Mouse (Mus musculus): ENCODE data around the gene Gm21988. TPM values are rescaled to one million over a fixed set of nuclear protein-coding genes. Genes with fewer than 3 reads are reported as not detected.

Gene Gm21988
- polyA plus RNA-seq, 1 experiment from 2014 or later: 11.9 TPM

- no peak for ATAC-seq
- Histone ChIP-seq H3K9me3 (replicated peaks; ENCODE audit: control insufficient read depth, low read length) (no peaks in the 10 kb centered on the region), H3K27me3 (replicated peaks; ENCODE audit: control insufficient read depth, insufficient read depth, low read length) (0 out of 2 replicates have a peak, but pooled peaks cover 3% of the 10 kb centered on the region), H3K9ac (ENCODE audit: low read length) (no peak overlapping the region), H3K4me3 (ENCODE audit: low read depth, low read length) (no peak overlapping the region), H3K4me2 (ENCODE audit: low read length) (no peak overlapping the region), H3K27ac (ENCODE audit: low read depth, low read length) (no peak overlapping the region), H3K4me1 (ENCODE audit: control insufficient read depth, insufficient read depth, low read length) (no peaks in the 10 kb centered on the region), H3K36me3 (ENCODE audit: control insufficient read depth, insufficient read depth, low read length) (no peaks in the 10 kb centered on the region)
- 76% methylated on average over 1 of the region's 1 CpGs for WGBS
- no peak for DNase-seq (ENCODE audit: low spot score)
Measured at GRCm38 (mm10) chr11:70266405-70266804, 26.8 kb upstream of the Gm21988 start.

GRCm38 (mm10) chr11:70265819-70266218 lies 26.2 kb upstream of the Gm21988 start:
- Histone ChIP-seq H3K27ac (ENCODE audit: low read depth, low read length) (no peak overlapping the region), H3K4me3 (ENCODE audit: low read depth, low read length) (no peak overlapping the region), H3K9ac (ENCODE audit: low read length) (no peak overlapping the region), H3K9me3 (replicated peaks; ENCODE audit: control insufficient read depth, low read length) (no peaks in the 10 kb centered on the region), H3K4me2 (ENCODE audit: low read length) (no peak overlapping the region), H3K4me1 (ENCODE audit: control insufficient read depth, insufficient read depth, low read length) (no peaks in the 10 kb centered on the region), H3K27me3 (replicated peaks; ENCODE audit: control insufficient read depth, insufficient read depth, low read length) (0 out of 2 replicates have a peak, but pooled peaks cover 3% of the 10 kb centered on the region), H3K36me3 (ENCODE audit: control insufficient read depth, insufficient read depth, low read length) (no peaks in the 10 kb centered on the region)
- DNase-seq (ENCODE audit: low spot score) (no peak), ATAC-seq (no peak)
- 86% methylated on average over 4 of the region's 4 CpGs for WGBS

- no peaks in the 10 kb centered on the region for H3K36me3 ChIP-seq (ENCODE audit: control insufficient read depth, insufficient read depth, low read length)
- 0 out of 2 replicates have a peak, but pooled peaks cover 3% of the 10 kb centered on the region for H3K27me3 ChIP-seq (replicated peaks; ENCODE audit: control insufficient read depth, insufficient read depth, low read length)
- no peaks in the 10 kb centered on the region for H3K4me1 ChIP-seq (ENCODE audit: control insufficient read depth, insufficient read depth, low read length)
- H3K27ac ChIP-seq (ENCODE audit: low read depth, low read length): no peak overlapping the region
- H3K9me3 ChIP-seq (replicated peaks; ENCODE audit: control insufficient read depth, low read length): no peaks in the 10 kb centered on the region
- no peak for DNase-seq (ENCODE audit: low spot score)
- ATAC-seq: no peak
- H3K9ac ChIP-seq (ENCODE audit: low read length): no peak overlapping the region
- H3K4me3 ChIP-seq (ENCODE audit: low read depth, low read length): no peak overlapping the region
- WGBS: 52% methylated on average over 3 of the region's 3 CpGs
- H3K4me2 ChIP-seq (ENCODE audit: low read length): no peak overlapping the region
Measured at GRCm38 (mm10) chr11:70265252-70265651, 25.6 kb upstream of the Gm21988 start.

GRCm38 (mm10) chr11:70259035-70259434 lies 19.4 kb upstream of the Gm21988 start:
- WGBS: 92% methylated on average over 4 of the region's 4 CpGs
- Histone ChIP-seq H3K4me1 (ENCODE audit: control insufficient read depth, insufficient read depth, low read length) (no peaks in the 10 kb centered on the region), H3K9me3 (replicated peaks; ENCODE audit: control insufficient read depth, low read length) (no peaks in the 10 kb centered on the region), H3K27me3 (replicated peaks; ENCODE audit: control insufficient read depth, insufficient read depth, low read length) (peaks cover 13% of the 10 kb centered on the region), H3K9ac (ENCODE audit: low read length) (no peak overlapping the region), H3K4me2 (ENCODE audit: low read length) (no peak overlapping the region), H3K27ac (ENCODE audit: low read depth, low read length) (no peak overlapping the region), H3K4me3 (ENCODE audit: low read depth, low read length) (no peak overlapping the region), H3K36me3 (ENCODE audit: control insufficient read depth, insufficient read depth, low read length) (no peaks in the 10 kb centered on the region)
- no peak for ATAC-seq
- DNase-seq (ENCODE audit: low spot score): no peak

GRCm38 (mm10) chr11:70254931-70255531 lies 15.4 kb upstream of the Gm21988 start, which contains the start of gene Alox12:
Alox12 (minus strand) TSS chr11:70255353.
- peaks cover 32% of the 10 kb centered on the region for H3K27me3 ChIP-seq (replicated peaks; ENCODE audit: control insufficient read depth, insufficient read depth, low read length)
- WGBS: under 1% methylated on average over 25 of the region's 25 CpGs
- H3K4me3 ChIP-seq (ENCODE audit: low read depth, low read length): no peak within 1 kb of the TSS
- no peaks in the 10 kb centered on the region for H3K4me1 ChIP-seq (ENCODE audit: control insufficient read depth, insufficient read depth, low read length)
- no peaks in the 10 kb centered on the region for H3K9me3 ChIP-seq (replicated peaks; ENCODE audit: control insufficient read depth, low read length)
- no peak for ATAC-seq
- H3K4me2 ChIP-seq (ENCODE audit: low read length): peak within 1 kb of the TSS; percentile 21; the same call in 1 of the 2 replicates
- no peak within 1 kb of the TSS; the same call in 1 of the 2 replicates for H3K9ac ChIP-seq (ENCODE audit: low read length)
- DNase-seq (ENCODE audit: low spot score): no peak
- no peaks in the 10 kb centered on the region for H3K36me3 ChIP-seq (ENCODE audit: control insufficient read depth, insufficient read depth, low read length)
- no peak within 1 kb of the TSS for H3K27ac ChIP-seq (ENCODE audit: low read depth, low read length)

GRCm38 (mm10) chr11:70254337-70254736 lies 14.7 kb upstream of the Gm21988 start:
- H3K9me3 ChIP-seq (replicated peaks; ENCODE audit: control insufficient read depth, low read length): no peaks in the 10 kb centered on the region
- no peak overlapping the region for H3K9ac ChIP-seq (ENCODE audit: low read length)
- no peak overlapping the region for H3K4me3 ChIP-seq (ENCODE audit: low read depth, low read length)
- peak overlapping the region; percentile 21; the same call in 1 of the 2 replicates for H3K4me2 ChIP-seq (ENCODE audit: low read length)
- H3K36me3 ChIP-seq (ENCODE audit: control insufficient read depth, insufficient read depth, low read length): no peaks in the 10 kb centered on the region
- H3K27ac ChIP-seq (ENCODE audit: low read depth, low read length): no peak overlapping the region
- H3K27me3 ChIP-seq (replicated peaks; ENCODE audit: control insufficient read depth, insufficient read depth, low read length): peaks cover 32% of the 10 kb centered on the region
- 4% methylated on average over 18 of the region's 18 CpGs for WGBS
- no peak for ATAC-seq
- DNase-seq (ENCODE audit: low spot score): no peak
- H3K4me1 ChIP-seq (ENCODE audit: control insufficient read depth, insufficient read depth, low read length): no peaks in the 10 kb centered on the region

GRCm38 (mm10) chr11:70251853-70252252 lies 12.2 kb upstream of the Gm21988 start:
- Histone ChIP-seq H3K27ac (ENCODE audit: low read depth, low read length) (no peak overlapping the region), H3K4me2 (ENCODE audit: low read length) (no peak overlapping the region), H3K9me3 (replicated peaks; ENCODE audit: control insufficient read depth, low read length) (no peaks in the 10 kb centered on the region), H3K9ac (ENCODE audit: low read length) (no peak overlapping the region), H3K4me1 (ENCODE audit: control insufficient read depth, insufficient read depth, low read length) (no peaks in the 10 kb centered on the region), H3K27me3 (replicated peaks; ENCODE audit: control insufficient read depth, insufficient read depth, low read length) (peaks cover 32% of the 10 kb centered on the region), H3K36me3 (ENCODE audit: control insufficient read depth, insufficient read depth, low read length) (no peaks in the 10 kb centered on the region), H3K4me3 (ENCODE audit: low read depth, low read length) (no peak overlapping the region)
- DNase-seq (ENCODE audit: low spot score): no peak
- 79% methylated on average over 8 of the region's 8 CpGs for WGBS
- no peak for ATAC-seq

GRCm38 (mm10) chr11:70250150-70250549 lies 10.5 kb upstream of the Gm21988 start:
- ATAC-seq (no peak), DNase-seq (ENCODE audit: low spot score) (no peak)
- WGBS: 71% methylated on average over 11 of the region's 11 CpGs
- Histone ChIP-seq H3K27me3 (replicated peaks; ENCODE audit: control insufficient read depth, insufficient read depth, low read length) (peaks cover 28% of the 10 kb centered on the region), H3K4me1 (ENCODE audit: control insufficient read depth, insufficient read depth, low read length) (no peaks in the 10 kb centered on the region), H3K9ac (ENCODE audit: low read length) (no peak overlapping the region), H3K9me3 (replicated peaks; ENCODE audit: control insufficient read depth, low read length) (no peaks in the 10 kb centered on the region), H3K36me3 (ENCODE audit: control insufficient read depth, insufficient read depth, low read length) (no peaks in the 10 kb centered on the region), H3K27ac (ENCODE audit: low read depth, low read length) (no peak overlapping the region), H3K4me3 (ENCODE audit: low read depth, low read length) (no peak overlapping the region), H3K4me2 (ENCODE audit: low read length) (no peak overlapping the region)

GRCm38 (mm10) chr11:70247136-70247845 lies 7.7 kb upstream of the Gm21988 start:
- Histone ChIP-seq H3K9me3 (replicated peaks; ENCODE audit: control insufficient read depth, low read length) (no peaks in the 10 kb centered on the region), H3K9ac (ENCODE audit: low read length) (no peak overlapping the region), H3K4me3 (ENCODE audit: low read depth, low read length) (no peak overlapping the region), H3K27me3 (replicated peaks; ENCODE audit: control insufficient read depth, insufficient read depth, low read length) (peaks cover 5% of the 10 kb centered on the region; the same call in 1 of the 2 replicates), H3K4me1 (ENCODE audit: control insufficient read depth, insufficient read depth, low read length) (no peaks in the 10 kb centered on the region), H3K4me2 (ENCODE audit: low read length) (no peak overlapping the region), H3K36me3 (ENCODE audit: control insufficient read depth, insufficient read depth, low read length) (no peaks in the 10 kb centered on the region), H3K27ac (ENCODE audit: low read depth, low read length) (no peak overlapping the region)
- DNase-seq (ENCODE audit: low spot score) (peak; percentile 70), ATAC-seq (no peak)
- 49% methylated on average over 9 of the region's 9 CpGs for WGBS

Measured in forebrain, embryonic 14.5 days (tissue).